Comparison of ENCODE assay signal across 13 mouse cellular contexts in genomic region chr1:179591639-179592038, GRCm38 (mm10). TPM values are rescaled to one million over a fixed set of nuclear protein-coding genes. Genes with fewer than 3 reads are reported as not detected.
DNase-seq lines count a peak whose midpoint lies in the region; ATAC-seq and TF ChIP-seq lines count a peak whose summit lies in the region.
"Had no signal": no experiment of that assay in that cellular context is flagged by ENCODE, and none has a peak within 500 bp of the region (broad histone marks: within the 10 kb centered on the region; RNA-seq: fewer than 3 reads in every experiment).

No protein-coding gene starts in this region.

- no peak for TF ChIP-seq CTCF in cerebellum, adult 2 months (IDR thresholded peaks at IDR 0.05; ENCODE audit: borderline replicate concordance, insufficient read depth, low read depth, low read length)

- no peak for TF ChIP-seq POLR2A in cerebellum, adult 2 months (IDR thresholded peaks at IDR 0.05; ENCODE audit: borderline replicate concordance, insufficient read depth, low read length)

- peak overlapping the region; percentile 44; the same call in 1 of the 2 replicates for H3K27ac ChIP-seq in forebrain, embryonic 14.5 days (ENCODE audit: low read depth, low read length)
- no peak overlapping the region for H3K27ac ChIP-seq in forebrain, embryonic 10.5 days
- peak overlapping the region; percentile 5 for H3K27ac ChIP-seq in cerebellum, adult 2 months (ENCODE audit: insufficient read depth, low read length)
- H3K27ac ChIP-seq: hindbrain, embryonic 14.5 days; limb, embryonic 10.5 days had no signal

- 79% methylated on average over 12 of the region's 12 CpGs for WGBS in forebrain, embryonic 14.5 days
- 90% methylated on average over 12 of the region's 12 CpGs for WGBS in forebrain, embryonic 10.5 days
- 6% methylated on average over 12 of the region's 12 CpGs for WGBS in cerebellum, adult 2 months

- no peak overlapping the region for H3K4me2 ChIP-seq in forebrain, embryonic 14.5 days (ENCODE audit: low read length)
- H3K4me2 ChIP-seq: hindbrain, embryonic 14.5 days had no signal

- H3K9me3 ChIP-seq in forebrain, embryonic 14.5 days (replicated peaks; ENCODE audit: control insufficient read depth, low read length) = no peaks in the 10 kb centered on the region
- H3K9me3 ChIP-seq in forebrain, embryonic 10.5 days = no peaks in the 10 kb centered on the region
- H3K9me3 ChIP-seq: limb, embryonic 10.5 days had no signal

- H3K4me3 ChIP-seq in forebrain, embryonic 14.5 days (ENCODE audit: low read depth, low read length) = no peak overlapping the region
- no peak overlapping the region for H3K4me3 ChIP-seq in forebrain, embryonic 10.5 days
- no peak overlapping the region for H3K4me3 ChIP-seq in cerebellum, adult 2 months (replicated peaks; ENCODE audit: insufficient read depth, low read depth, low read length)
- H3K4me3 ChIP-seq: limb, embryonic 10.5 days; myocyte had no signal

- H3K27me3 ChIP-seq in forebrain, embryonic 14.5 days (replicated peaks; ENCODE audit: control insufficient read depth, insufficient read depth, low read length) = no peaks in the 10 kb centered on the region
- H3K27me3 ChIP-seq in forebrain, embryonic 10.5 days (ENCODE audit: poor library complexity, severe bottlenecking) = no peaks in the 10 kb centered on the region
- no peaks in the 10 kb centered on the region for H3K27me3 ChIP-seq in cerebellum, adult 2 months (ENCODE audit: control insufficient read depth, insufficient read depth, low read length)

- H3K4me1 ChIP-seq in forebrain, embryonic 14.5 days (ENCODE audit: control insufficient read depth, insufficient read depth, low read length) = peaks cover 10% of the 10 kb centered on the region
- peaks cover 12% of the 10 kb centered on the region for H3K4me1 ChIP-seq in forebrain, embryonic 10.5 days
- peaks cover 32% of the 10 kb centered on the region for H3K4me1 ChIP-seq in cerebellum, adult 2 months (ENCODE audit: control insufficient read depth, insufficient read depth, low read length)

- ATAC-seq in forebrain, embryonic 14.5 days = peak; percentile 78
- peak; percentile 49 for ATAC-seq in inflammation-experienced regulatory T-cells, adult 6 months
- ATAC-seq: lung, postnatal 0 days had no signal

- DNase-seq in forebrain, embryonic 14.5 days (ENCODE audit: low spot score) = peak; percentile 71
- no peak for DNase-seq in forebrain, embryonic 10.5 days (ENCODE audit: extremely low spot score, low spot score)
- peak; percentile 62 to 71 for DNase-seq in cerebellum, adult 2 months
- DNase-seq in right cerebral cortex, adult 2 months (ENCODE audit: low spot score in 2 of 2) = peak; percentile 57 to 68
- no peak for DNase-seq in embryo, embryonic 10.5 days (ENCODE audit: low spot score)
- no peak for DNase-seq in ovary, postnatal 14 days (ENCODE audit: low spot score)
- no peak for DNase-seq in lung, postnatal 14 days
- DNase-seq: embryo, embryonic 11 days had no signal

- no peaks in the 10 kb centered on the region; the same call in 1 of the 2 replicates for H3K36me3 ChIP-seq in forebrain, embryonic 14.5 days (ENCODE audit: control insufficient read depth, insufficient read depth, low read length)
- peaks cover 10% of the 10 kb centered on the region; the same call in 1 of the 2 replicates for H3K36me3 ChIP-seq in forebrain, embryonic 10.5 days (replicated peaks)

- H3K9ac ChIP-seq in forebrain, embryonic 14.5 days (ENCODE audit: low read length) = no peak overlapping the region
- H3K9ac ChIP-seq: hindbrain, embryonic 14.5 days had no signal

RNA-seq across cellular contexts. Expression of gene Cnst, which starts 45.5 kb away (rescaled TPM):
- 23.3 and 28.1 TPM in 2 replicates for polyA plus RNA-seq in forebrain, embryonic 14.5 days (2014; fragmentation: Nextera tagmentation; extraction: Ambion mirVana)
- polyA plus RNA-seq in forebrain, embryonic 10.5 days (2016; fragmentation: Nextera tagmentation; extraction: Ambion mirVana) = 17.4 and 18.5 TPM in 2 replicates
- polyA plus RNA-seq in cerebellum, adult 2 months (2012; rRNA removed) = 45.1 and 49.8 TPM in 2 replicates
- 10 to 100 TPM; 10.6 to 16.1 (median 16.0) TPM for polyA plus RNA-seq in inflammation-experienced regulatory T-cells, adult 6 months (2017; shearing (Covaris generic))

RNA-seq across cellular contexts. Expression of gene Tfb2m, which starts 45.6 kb away (rescaled TPM):
- polyA plus RNA-seq in forebrain, embryonic 14.5 days (2014; fragmentation: Nextera tagmentation; extraction: Ambion mirVana) = 37.2 and 45.7 TPM in 2 replicates
- polyA plus RNA-seq in forebrain, embryonic 10.5 days (2016; fragmentation: Nextera tagmentation; extraction: Ambion mirVana) = 22.9 and 27.2 TPM in 2 replicates
- 22.6 and 23.5 TPM in 2 replicates for polyA plus RNA-seq in cerebellum, adult 2 months (2012; rRNA removed)
- 10 to 100 TPM; 23.8 to 31.8 (median 27.3) TPM for polyA plus RNA-seq in inflammation-experienced regulatory T-cells, adult 6 months (2017; shearing (Covaris generic))

Comparison
In these comparisons a context has a peak if more than half of its experiments do, and no peak if none do; other contexts are left out.
1. DNase-seq: peak in forebrain, embryonic 14.5 days (single experiment), cerebellum, adult 2 months (2 of 2) and right cerebral cortex, adult 2 months (2 of 2); none in forebrain, embryonic 10.5 days (single experiment), embryo, embryonic 10.5 days (single experiment), ovary, postnatal 14 days (single experiment) and lung, postnatal 14 days (single experiment).